Mouse (Mus musculus): ENCODE results near the gene Gm49394.

The Gm49394 gene

DNA sequence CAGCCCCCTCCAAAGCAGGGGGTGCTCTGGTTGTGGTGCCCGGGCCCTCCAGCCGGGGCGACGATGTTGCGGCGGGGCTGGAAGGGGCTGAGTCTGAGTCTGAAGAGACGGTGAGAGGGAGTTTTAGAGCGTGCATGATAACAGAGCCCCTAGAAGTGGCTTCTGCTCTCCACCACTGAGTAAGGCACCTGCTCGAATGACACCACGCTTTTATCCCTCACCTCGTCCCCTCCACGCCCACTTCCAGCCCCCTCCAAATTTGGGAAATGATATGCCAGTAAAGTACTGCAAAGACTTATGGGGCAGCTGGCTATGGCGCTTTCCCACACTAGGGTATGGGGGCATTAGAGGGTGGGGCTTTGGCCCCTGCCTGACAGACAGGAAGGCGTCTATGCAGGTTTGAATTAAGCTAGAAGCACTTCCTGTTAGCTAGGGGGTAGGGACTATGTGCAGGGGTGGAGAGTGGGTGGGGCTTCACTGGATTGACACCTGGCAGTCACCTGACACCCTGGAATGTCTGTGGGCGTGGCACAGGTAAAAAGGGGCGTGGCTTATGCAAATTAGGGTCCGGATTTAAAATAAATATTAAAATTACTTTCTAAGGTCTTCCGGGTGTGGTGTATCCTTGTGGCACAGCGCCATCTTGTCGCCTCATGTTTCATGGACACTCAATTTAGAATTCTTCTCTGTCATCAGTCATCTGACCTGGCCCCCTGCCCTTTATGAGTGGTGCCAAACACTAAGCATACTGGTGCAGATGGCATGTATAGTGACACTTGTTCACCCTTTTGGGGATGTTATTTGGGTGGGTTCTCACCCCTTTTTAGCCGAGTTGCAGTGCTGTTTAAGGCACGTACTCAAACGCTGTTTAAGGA lies at the start of gene Gm49394:
Gene Gm49394, minus strand, starts transcription at position 192 of the 875 bp plus-strand sequence.
- in situ Hi-C loops (cut with MboI; ENCODE audit: unreplicated experiment in 2 of 2): loop anchor here in 1 of 2 experiments (5.0 kb wide), 1 partner anchor 233 kb away; no protein-coding TSS in a partner anchor

GRCm38 (mm10) chr7:142714783-142715498 lies 45.2 kb upstream of the Gm49394 start:
- in situ Hi-C loops (cut with MboI; ENCODE audit: unreplicated experiment in 2 of 2): loop anchor here in 1 of 2 experiments (10.0 kb wide), 1 partner anchor 380 kb away; no protein-coding TSS in a partner anchor

- in situ Hi-C loops (cut with MboI; ENCODE audit: unreplicated experiment in 2 of 2): no loop called here
Measured at GRCm38 (mm10) chr7:142706873-142707272, 37.1 kb upstream of the Gm49394 start.

DNA sequence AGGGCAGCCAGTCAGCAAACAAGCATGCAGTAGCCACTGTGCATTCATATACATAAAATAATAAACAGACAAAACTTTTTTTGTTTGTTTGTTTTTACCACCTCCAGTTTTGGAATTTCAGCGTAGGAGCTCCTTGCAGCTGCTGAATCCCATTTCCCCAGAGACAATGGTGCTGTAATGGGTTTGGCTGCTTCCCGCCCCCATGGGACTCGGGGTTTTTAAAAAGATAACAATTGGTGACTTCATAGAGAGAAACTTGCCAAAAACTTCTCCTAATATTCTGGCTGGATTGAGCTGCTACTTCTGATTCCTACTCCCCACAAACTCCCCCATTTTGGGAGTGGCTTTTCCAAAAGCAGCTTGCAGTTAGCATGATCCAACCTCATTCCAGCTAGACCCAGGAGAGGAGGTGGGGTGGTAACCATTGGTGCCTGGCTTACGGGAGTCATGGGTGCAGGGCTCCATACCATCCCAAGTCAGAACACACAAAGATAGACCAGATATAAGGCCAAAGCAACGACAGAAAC lies 29.7 kb upstream of the Gm49394 start:
- in situ Hi-C loops (cut with MboI; ENCODE audit: unreplicated experiment in 2 of 2): no loop called here

GRCm38 (mm10) chr7:142678611-142679010 lies 8.9 kb upstream of the Gm49394 start:
- in situ Hi-C loops (cut with MboI; ENCODE audit: unreplicated experiment in 2 of 2): loop anchor here (5.0 kb wide), 2 partner anchors 241 to 341 kb away; no protein-coding TSS in a partner anchor

DNA sequence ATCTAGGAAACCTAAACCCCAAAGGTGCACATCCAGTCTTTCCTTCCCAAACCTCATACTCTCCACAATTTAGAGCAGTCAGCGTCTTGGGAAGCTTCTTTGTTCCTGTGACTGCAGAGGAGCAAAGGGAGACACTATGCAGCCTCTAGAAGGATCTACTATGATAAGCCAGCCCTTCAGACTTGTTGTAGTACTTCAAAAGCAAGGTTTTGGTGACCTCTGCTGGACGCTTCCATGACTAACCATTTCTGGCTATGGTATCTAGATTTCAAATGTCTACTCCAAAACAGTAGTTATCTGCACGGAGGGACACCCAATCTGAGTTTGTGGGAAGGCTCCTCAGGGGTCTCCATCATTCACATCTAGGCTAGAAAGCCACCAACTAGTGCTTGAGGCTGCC lies 5.9 kb upstream of the Gm49394 start:
- in situ Hi-C loops (cut with MboI; ENCODE audit: unreplicated experiment in 2 of 2): loop anchor here (5.0 kb wide), 2 partner anchors 238 to 338 kb away; no protein-coding TSS in a partner anchor

- in situ Hi-C loops (cut with MboI; ENCODE audit: unreplicated experiment in 2 of 2): loop anchor here (5.0 kb wide), 2 partner anchors 238 to 338 kb away; no protein-coding TSS in a partner anchor
Measured at GRCm38 (mm10) chr7:142675141-142675540, 5.4 kb upstream of the Gm49394 start.

DNA sequence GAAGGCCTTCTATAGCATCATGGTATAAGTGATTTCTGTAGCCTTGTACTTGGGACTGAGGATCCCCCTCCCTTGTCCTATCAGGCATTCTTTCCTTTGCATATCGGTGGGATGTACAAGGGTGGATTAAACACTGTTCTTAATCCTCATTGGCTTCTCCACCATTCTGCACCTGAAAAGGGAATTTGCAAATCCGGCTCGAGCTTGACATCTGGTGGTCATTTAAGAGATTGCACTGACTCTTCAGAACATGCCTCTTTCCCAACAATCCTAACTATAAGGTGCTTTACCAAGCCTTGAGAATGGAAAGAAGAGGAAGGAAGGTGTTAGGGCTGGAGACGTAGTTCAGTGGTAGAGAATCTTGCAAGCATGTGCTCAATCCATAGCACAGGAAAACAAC lies 2.4 kb upstream of the Gm49394 start:
- in situ Hi-C loops (cut with MboI; ENCODE audit: unreplicated experiment in 2 of 2): loop anchor here in 1 of 2 experiments (5.0 kb wide), 1 partner anchor 235 kb away; no protein-coding TSS in a partner anchor

DNA sequence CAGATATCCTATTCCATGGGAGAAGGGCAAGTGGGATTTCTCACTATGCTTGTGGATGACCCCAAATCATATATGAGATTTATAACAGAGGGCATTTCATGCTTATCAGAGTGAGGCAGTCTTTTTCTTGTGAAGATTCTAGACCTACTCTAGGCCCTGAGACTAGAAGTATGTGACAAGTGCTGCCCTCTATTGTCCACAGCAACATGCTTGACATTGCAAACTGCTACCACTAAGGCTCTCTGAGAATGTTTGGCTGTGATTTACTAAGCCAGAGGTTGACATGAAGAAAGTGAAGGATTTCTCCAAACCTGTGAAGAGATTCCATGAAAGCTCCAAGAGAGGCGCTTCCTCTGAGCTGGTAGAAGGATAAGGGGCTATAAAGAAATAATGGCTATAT lies 1.3 kb upstream of the Gm49394 start:
- in situ Hi-C loops (cut with MboI; ENCODE audit: unreplicated experiment in 2 of 2): loop anchor here in 1 of 2 experiments (5.0 kb wide), 1 partner anchor 234 kb away; no protein-coding TSS in a partner anchor

DNA sequence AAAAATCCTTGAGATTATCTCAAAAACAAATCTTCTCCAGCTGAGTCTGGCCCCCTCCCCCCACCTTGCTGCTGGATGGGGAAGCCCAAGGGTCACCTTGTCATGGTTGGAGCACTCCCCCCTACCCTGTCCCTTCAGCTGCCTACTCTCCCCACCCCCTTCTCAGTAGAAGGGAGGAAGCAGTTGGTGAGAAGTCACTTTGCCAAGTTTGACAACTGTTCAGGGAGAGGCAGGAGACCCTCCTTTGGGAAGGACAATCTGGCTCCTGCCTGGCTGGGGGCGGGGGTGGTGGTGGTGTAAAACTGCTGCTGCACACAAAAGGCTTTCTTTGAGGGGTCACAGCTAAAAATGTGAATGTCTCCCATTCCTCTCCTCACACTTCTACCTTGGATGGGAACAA lies 1.4 kb downstream of the Gm49394 start:
- in situ Hi-C loops (cut with MboI; ENCODE audit: unreplicated experiment in 2 of 2): no loop called here

DNA sequence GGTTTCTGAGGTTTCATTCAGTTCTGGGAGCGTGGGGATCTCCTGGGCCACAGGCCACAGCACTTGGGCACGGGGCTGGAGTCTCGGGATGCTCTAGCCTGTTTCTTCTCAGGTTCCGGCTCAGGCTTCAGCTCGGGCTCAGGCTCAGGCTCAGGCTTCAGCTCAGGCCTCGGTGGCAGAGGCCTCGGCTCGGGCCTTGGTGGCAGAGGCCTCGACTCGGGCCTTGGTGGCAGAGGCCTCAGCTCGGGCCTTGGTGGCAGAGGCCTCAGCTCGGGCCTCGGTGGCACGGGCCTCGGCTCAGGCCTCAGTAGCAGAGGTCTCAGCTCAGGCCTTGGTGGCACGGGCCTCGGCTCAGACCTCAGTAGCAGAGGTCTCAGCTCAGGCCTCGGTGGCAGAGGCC lies 2.2 kb downstream of the Gm49394 start:
- in situ Hi-C loops (cut with MboI; ENCODE audit: unreplicated experiment in 2 of 2): no loop called here

- in situ Hi-C loops (cut with MboI; ENCODE audit: unreplicated experiment in 2 of 2): no loop called here
Measured at GRCm38 (mm10) chr7:142666659-142667058, 3.1 kb downstream of the Gm49394 start, which contains the start of gene Igf2. Igf2 (minus strand) TSS chr7:142666816.

GRCm38 (mm10) chr7:142666109-142666508 lies 3.6 kb downstream of the Gm49394 start:
- in situ Hi-C loops (cut with MboI; ENCODE audit: unreplicated experiment in 2 of 2): no loop called here

GRCm38 (mm10) chr7:142665364-142665763 lies 4.4 kb downstream of the Gm49394 start:
- in situ Hi-C loops (cut with MboI; ENCODE audit: unreplicated experiment in 2 of 2): no loop called here

- in situ Hi-C loops (cut with MboI; ENCODE audit: unreplicated experiment in 2 of 2): no loop called here
Measured at GRCm38 (mm10) chr7:142664465-142665029, 5.2 kb downstream of the Gm49394 start.

DNA sequence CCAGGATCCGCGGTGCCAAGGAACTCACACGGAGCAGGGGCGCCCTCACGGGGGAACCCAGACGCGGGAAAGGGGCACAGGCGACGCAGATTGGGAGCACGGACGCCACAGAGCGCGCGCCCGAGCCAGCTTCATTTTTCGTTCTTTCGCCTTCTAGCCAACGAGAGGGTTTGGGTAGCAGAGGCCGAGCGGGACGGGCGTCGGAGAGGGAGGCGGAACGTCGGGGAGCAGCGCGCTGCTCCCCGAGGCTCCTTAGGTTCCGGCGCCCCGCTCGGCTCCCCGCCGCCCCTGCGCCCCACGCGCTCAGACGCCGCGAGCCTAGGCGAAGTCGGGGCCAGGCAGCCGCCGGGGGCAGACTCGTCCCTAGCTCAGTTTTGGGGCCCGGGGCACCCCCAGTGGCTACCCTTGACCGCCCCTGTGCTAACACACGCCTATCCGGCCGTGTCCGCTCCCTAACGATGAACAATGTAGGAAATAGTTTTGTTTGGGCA lies 5.8 kb downstream of the Gm49394 start:
- in situ Hi-C loops (cut with MboI; ENCODE audit: unreplicated experiment in 2 of 2): no loop called here

- in situ Hi-C loops (cut with MboI; ENCODE audit: unreplicated experiment in 2 of 2): no loop called here
Measured at GRCm38 (mm10) chr7:142663151-142663550, 6.6 kb downstream of the Gm49394 start.

DNA sequence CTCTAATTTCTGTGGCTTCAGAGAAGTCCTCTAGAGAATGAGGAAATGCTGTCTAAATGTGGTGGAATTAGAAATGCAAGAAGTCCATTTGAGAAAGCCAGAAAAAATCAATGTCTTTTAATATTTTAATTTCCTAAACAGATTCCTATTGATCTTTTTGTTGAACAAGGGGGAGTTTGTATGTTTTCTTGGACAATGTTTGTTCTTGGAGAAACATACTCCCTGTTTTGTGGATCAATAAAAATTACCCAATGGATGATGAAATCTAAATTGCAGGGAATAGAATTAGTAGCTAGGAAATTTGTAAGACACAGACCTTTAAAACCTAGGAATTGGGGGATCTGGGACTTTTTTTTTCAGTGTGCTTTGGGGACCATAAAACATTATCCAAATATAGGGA lies 7.9 kb downstream of the Gm49394 start:
- in situ Hi-C loops (cut with MboI; ENCODE audit: unreplicated experiment in 2 of 2): no loop called here

- in situ Hi-C loops (cut with MboI; ENCODE audit: unreplicated experiment in 2 of 2): no loop called here
Measured at GRCm38 (mm10) chr7:142661046-142661445, 8.7 kb downstream of the Gm49394 start.

GRCm38 (mm10) chr7:142660651-142660945 lies 9.1 kb downstream of the Gm49394 start:
- in situ Hi-C loops (cut with MboI; ENCODE audit: unreplicated experiment in 2 of 2): no loop called here

All from v-Abl transformed pro-B cells (cell line).